Mouse (Mus musculus): Measurements from ENCODE around the gene Apbb1ip. TPM values are rescaled to one million over a fixed set of nuclear protein-coding genes. Genes with fewer than 3 reads are reported as not detected.

The Apbb1ip gene
- polyA plus RNA-seq, 1 experiment from 2014 or later, result 1.7 TPM

DNA sequence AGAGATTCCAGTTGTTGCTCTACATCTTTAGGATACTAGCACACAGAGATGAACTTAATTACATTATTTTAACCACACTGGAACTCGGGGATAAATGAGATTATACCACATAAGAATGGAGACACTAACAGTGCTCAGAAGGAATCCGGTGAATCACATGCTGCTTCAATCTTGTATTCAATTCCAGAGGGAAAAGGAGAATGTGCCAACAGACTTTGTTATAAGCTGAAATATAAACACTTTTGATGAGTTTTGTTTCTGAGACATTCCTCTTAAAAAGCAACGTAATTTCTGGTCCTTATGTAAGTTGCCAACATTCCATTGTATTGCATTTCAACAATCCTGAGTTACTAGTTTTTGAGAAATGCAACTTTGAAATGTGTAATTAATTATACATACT, 1.8 kb downstream of the Apbb1ip start:
- Histone ChIP-seq H3K4me2 (ENCODE audit: low read length) (no peak overlapping the region), H3K27me3 (ENCODE audit: control insufficient read depth, insufficient read depth, low read length) (no peaks in the 10 kb centered on the region), H3K4me1 (ENCODE audit: control insufficient read depth in 2 of 2, insufficient read depth in 2 of 2, low read length in 2 of 2) (peaks cover 2 to 7% of the 10 kb centered on the region in 2 experiments; a peak in 1 of 4 replicates), H3K36me3 (ENCODE audit: control insufficient read depth, insufficient read depth, low read length) (no peaks in the 10 kb centered on the region), H3K4me3 (ENCODE audit: control insufficient read depth in 1 of 2, insufficient read depth in 1 of 2, low read depth in 1 of 2, low read length in 2 of 2) (no peak overlapping the region), H3K9me3 (ENCODE audit: control insufficient read depth, low read length) (no peaks in the 10 kb centered on the region), H3K9ac (ENCODE audit: low read length) (no peak overlapping the region), H3K27ac (replicated peaks in 1 of 2; ENCODE audit: control insufficient read depth in 1 of 2, insufficient read depth in 1 of 2, low read depth in 2 of 2, low read length in 2 of 2) (no peak overlapping the region)
- WGBS, result 62% methylated on average over 3 of the region's 3 CpGs
- ATAC-seq (ENCODE audit: insufficient number of reproducible peaks, insufficient read depth, low FRiP score, low read depth), result no peak

DNA sequence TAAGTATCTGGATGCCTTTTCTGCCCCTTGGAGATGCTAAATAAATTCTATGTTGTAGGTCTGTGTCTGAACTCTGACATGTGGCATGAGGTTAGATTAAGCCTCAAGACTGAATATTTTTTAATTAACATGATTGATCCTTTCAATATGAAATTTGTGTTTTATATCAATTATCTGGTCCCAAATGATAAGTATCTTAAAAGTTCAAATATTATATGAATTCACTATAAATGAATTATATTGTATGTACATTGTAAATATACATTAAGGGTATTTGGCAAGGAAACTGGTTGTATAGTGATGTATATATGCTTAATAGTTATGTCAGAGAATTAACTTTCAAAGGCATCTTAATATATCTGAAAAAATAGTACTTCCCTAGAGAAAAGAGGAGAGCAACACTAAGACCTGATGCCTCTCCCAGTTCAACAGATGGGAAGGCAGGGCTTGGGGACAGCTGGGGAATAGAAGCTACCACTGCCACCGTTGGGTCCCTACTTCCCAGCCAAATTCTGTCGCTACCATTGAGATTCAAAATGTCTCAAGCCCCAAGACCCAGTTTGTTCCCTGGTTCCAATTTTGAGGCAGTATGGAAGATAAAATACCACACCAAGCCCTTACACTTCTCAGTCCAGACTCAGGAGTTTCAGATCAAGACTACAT, 2.8 kb downstream of the Apbb1ip start:
- ATAC-seq (ENCODE audit: insufficient number of reproducible peaks, insufficient read depth, low FRiP score, low read depth), result no peak
- no peaks in the 10 kb centered on the region for H3K9me3 ChIP-seq (ENCODE audit: control insufficient read depth, low read length)
- H3K4me1 ChIP-seq (ENCODE audit: control insufficient read depth in 2 of 2, insufficient read depth in 2 of 2, low read length in 2 of 2), result peaks cover 2 to 7% of the 10 kb centered on the region in 2 experiments; a peak in 2 of 4 replicates
- H3K27me3 ChIP-seq (ENCODE audit: control insufficient read depth, insufficient read depth, low read length), result no peaks in the 10 kb centered on the region
- no peak overlapping the region for H3K4me2 ChIP-seq (ENCODE audit: low read length)
- 56% methylated on average over 2 of the region's 2 CpGs for WGBS
- H3K36me3 ChIP-seq (ENCODE audit: control insufficient read depth, insufficient read depth, low read length), result no peaks in the 10 kb centered on the region
- H3K27ac ChIP-seq (replicated peaks in 1 of 2; ENCODE audit: control insufficient read depth in 1 of 2, insufficient read depth in 1 of 2, low read depth in 2 of 2, low read length in 2 of 2), result no peak overlapping the region
- H3K4me3 ChIP-seq (ENCODE audit: control insufficient read depth in 1 of 2, insufficient read depth in 1 of 2, low read depth in 1 of 2, low read length in 2 of 2), result no peak overlapping the region
- no peak overlapping the region for H3K9ac ChIP-seq (ENCODE audit: low read length)

GRCm38 (mm10) chr2:22777757-22778156, 3.9 kb downstream of the Apbb1ip start:
- no peaks in the 10 kb centered on the region for H3K27me3 ChIP-seq (ENCODE audit: control insufficient read depth, insufficient read depth, low read length)
- no peak overlapping the region for H3K4me3 ChIP-seq (ENCODE audit: control insufficient read depth in 1 of 2, insufficient read depth in 1 of 2, low read depth in 1 of 2, low read length in 2 of 2)
- WGBS, result 79% methylated on average over 3 of the region's 3 CpGs
- no peaks in the 10 kb centered on the region for H3K36me3 ChIP-seq (ENCODE audit: control insufficient read depth, insufficient read depth, low read length)
- no peak overlapping the region for H3K4me2 ChIP-seq (ENCODE audit: low read length)
- H3K9me3 ChIP-seq (ENCODE audit: control insufficient read depth, low read length), result no peaks in the 10 kb centered on the region
- peaks cover 2 to 7% of the 10 kb centered on the region in 2 experiments; a peak in 2 of 4 replicates for H3K4me1 ChIP-seq (ENCODE audit: control insufficient read depth in 2 of 2, insufficient read depth in 2 of 2, low read length in 2 of 2)
- no peak overlapping the region for H3K9ac ChIP-seq (ENCODE audit: low read length)
- ATAC-seq (ENCODE audit: insufficient number of reproducible peaks, insufficient read depth, low FRiP score, low read depth), result no peak
- H3K27ac ChIP-seq (replicated peaks in 1 of 2; ENCODE audit: control insufficient read depth in 1 of 2, insufficient read depth in 1 of 2, low read depth in 2 of 2, low read length in 2 of 2), result no peak overlapping the region

DNA sequence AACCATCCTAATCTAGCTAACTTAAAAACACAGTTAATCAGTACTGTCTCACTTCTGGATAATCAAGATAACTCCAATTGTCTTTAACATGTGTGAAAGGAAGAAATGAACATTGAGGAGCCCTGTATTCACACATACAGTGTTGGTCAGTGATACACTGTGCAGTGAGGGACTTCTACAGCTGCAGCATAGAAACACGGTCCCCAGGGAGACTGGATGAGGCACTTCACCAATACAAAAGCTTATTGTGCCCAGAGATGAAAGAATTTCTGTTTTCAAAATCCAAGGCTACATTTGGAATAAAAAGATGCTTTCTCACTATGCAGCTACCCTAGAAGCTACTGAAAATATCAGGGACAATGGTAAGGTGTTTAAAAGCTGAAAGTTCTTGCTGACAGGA, 7.0 kb downstream of the Apbb1ip start:
- H3K27me3 ChIP-seq (ENCODE audit: control insufficient read depth, insufficient read depth, low read length), result no peaks in the 10 kb centered on the region
- 85% methylated on average over 1 of the region's 1 CpGs for WGBS
- no peak overlapping the region for H3K4me2 ChIP-seq (ENCODE audit: low read length)
- H3K9me3 ChIP-seq (ENCODE audit: control insufficient read depth, low read length), result no peaks in the 10 kb centered on the region
- no peak for ATAC-seq (ENCODE audit: insufficient number of reproducible peaks, insufficient read depth, low FRiP score, low read depth)
- H3K9ac ChIP-seq (ENCODE audit: low read length), result no peak overlapping the region
- H3K4me1 ChIP-seq (ENCODE audit: control insufficient read depth in 2 of 2, insufficient read depth in 2 of 2, low read length in 2 of 2), result no peaks in the 10 kb centered on the region; a peak in 1 of 4 replicates
- no peak overlapping the region for H3K27ac ChIP-seq (replicated peaks in 1 of 2; ENCODE audit: control insufficient read depth in 1 of 2, insufficient read depth in 1 of 2, low read depth in 2 of 2, low read length in 2 of 2)
- H3K36me3 ChIP-seq (ENCODE audit: control insufficient read depth, insufficient read depth, low read length), result no peaks in the 10 kb centered on the region
- no peak overlapping the region for H3K4me3 ChIP-seq (ENCODE audit: control insufficient read depth in 1 of 2, insufficient read depth in 1 of 2, low read depth in 1 of 2, low read length in 2 of 2)

DNA sequence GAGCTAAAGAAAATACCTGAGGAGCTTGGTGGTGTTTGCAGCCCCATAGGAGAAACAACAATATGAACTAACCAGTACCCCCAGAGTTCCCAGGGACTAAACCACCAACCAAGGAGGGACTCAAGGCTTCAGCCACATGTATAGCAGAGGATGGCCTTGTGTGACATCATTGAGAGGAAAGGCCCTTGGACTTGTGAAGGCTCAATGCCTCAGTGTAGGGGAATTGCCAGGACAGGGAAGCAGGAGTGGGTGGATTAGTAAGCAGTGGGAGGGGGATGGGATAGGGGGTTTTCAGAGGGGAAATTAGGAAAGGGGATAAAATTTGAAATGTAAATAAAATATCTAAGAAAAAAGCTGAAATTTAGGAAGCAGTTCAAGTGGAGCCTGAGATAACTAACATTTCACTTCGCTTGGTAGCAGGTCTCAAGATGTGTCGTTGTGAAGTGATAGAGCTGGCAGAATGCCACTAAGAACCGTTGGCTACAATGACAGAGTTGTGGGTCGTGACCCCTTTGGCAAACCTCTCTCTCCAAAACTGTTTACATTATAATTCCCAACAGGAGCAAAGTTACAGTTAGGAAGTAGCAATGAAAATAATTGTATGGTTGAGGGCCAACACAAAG, 7.6 kb downstream of the Apbb1ip start:
- Histone ChIP-seq H3K9ac (ENCODE audit: low read length) (no peak overlapping the region), H3K4me3 (ENCODE audit: control insufficient read depth in 1 of 2, insufficient read depth in 1 of 2, low read depth in 1 of 2, low read length in 2 of 2) (no peak overlapping the region), H3K27ac (replicated peaks in 1 of 2; ENCODE audit: control insufficient read depth in 1 of 2, insufficient read depth in 1 of 2, low read depth in 2 of 2, low read length in 2 of 2) (no peak overlapping the region), H3K36me3 (ENCODE audit: control insufficient read depth, insufficient read depth, low read length) (no peaks in the 10 kb centered on the region), H3K4me2 (ENCODE audit: low read length) (no peak overlapping the region), H3K27me3 (ENCODE audit: control insufficient read depth, insufficient read depth, low read length) (no peaks in the 10 kb centered on the region), H3K4me1 (ENCODE audit: control insufficient read depth in 2 of 2, insufficient read depth in 2 of 2, low read length in 2 of 2) (no peaks in the 10 kb centered on the region; a peak in 1 of 4 replicates), H3K9me3 (ENCODE audit: control insufficient read depth, low read length) (no peaks in the 10 kb centered on the region)
- 36% methylated on average over 4 of the region's 4 CpGs for WGBS
- ATAC-seq (ENCODE audit: insufficient number of reproducible peaks, insufficient read depth, low FRiP score, low read depth), result no peak

DNA sequence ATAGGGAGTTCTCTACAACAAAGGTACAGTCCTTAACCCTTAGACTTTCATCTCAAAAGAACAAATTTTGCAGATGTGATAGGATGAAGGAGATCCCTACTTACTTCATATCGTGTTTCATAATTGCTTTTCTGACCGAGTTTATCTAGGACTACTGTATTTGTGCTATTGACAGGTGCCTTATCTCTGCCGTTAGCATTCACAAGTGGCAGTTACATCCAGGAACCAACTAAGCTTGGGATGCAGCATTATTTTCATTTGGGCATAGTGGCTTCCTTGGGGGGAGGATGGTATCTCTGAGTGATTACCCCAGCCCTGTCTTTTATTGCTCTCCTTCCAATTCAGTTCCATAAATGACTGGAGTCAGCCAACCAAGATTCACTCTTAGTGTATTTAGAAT, 8.2 kb downstream of the Apbb1ip start:
- Histone ChIP-seq H3K36me3 (ENCODE audit: control insufficient read depth, insufficient read depth, low read length) (no peaks in the 10 kb centered on the region), H3K4me2 (ENCODE audit: low read length) (no peak overlapping the region), H3K4me1 (ENCODE audit: control insufficient read depth in 2 of 2, insufficient read depth in 2 of 2, low read length in 2 of 2) (no peaks in the 10 kb centered on the region; a peak in 1 of 4 replicates), H3K4me3 (ENCODE audit: control insufficient read depth in 1 of 2, insufficient read depth in 1 of 2, low read depth in 1 of 2, low read length in 2 of 2) (no peak overlapping the region), H3K9me3 (ENCODE audit: control insufficient read depth, low read length) (no peaks in the 10 kb centered on the region), H3K27ac (replicated peaks in 1 of 2; ENCODE audit: control insufficient read depth in 1 of 2, insufficient read depth in 1 of 2, low read depth in 2 of 2, low read length in 2 of 2) (no peak overlapping the region), H3K27me3 (ENCODE audit: control insufficient read depth, insufficient read depth, low read length) (no peaks in the 10 kb centered on the region), H3K9ac (ENCODE audit: low read length) (no peak overlapping the region)
- WGBS, result 55% methylated on average over 3 of the region's 3 CpGs
- ATAC-seq (ENCODE audit: insufficient number of reproducible peaks, insufficient read depth, low FRiP score, low read depth), result no peak

DNA sequence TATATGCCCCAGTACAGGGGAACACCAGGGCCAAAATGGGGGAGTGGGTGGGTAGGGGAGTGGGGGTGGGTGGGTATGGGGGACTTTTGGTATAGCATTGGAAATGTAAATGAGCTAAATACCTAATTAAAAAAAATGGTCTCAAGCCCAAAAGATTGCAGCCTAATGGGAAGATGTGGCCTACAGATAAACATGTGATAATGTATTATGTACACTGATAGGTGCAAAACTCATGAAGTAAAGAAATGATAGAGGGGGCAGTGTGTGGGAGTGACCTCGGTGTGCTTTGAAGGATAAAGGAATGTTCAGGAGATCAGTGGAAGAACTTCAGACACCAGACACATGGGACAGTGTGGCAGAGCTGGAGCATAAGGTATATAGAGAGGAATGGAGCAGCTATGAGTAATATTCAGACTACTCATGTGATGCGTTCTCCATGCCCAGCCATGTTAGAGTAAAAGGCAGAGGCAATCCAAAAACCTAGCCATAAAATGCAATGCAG, 9.3 kb downstream of the Apbb1ip start:
- Histone ChIP-seq H3K36me3 (ENCODE audit: control insufficient read depth, insufficient read depth, low read length) (no peaks in the 10 kb centered on the region), H3K27me3 (ENCODE audit: control insufficient read depth, insufficient read depth, low read length) (no peaks in the 10 kb centered on the region), H3K4me3 (ENCODE audit: control insufficient read depth in 1 of 2, insufficient read depth in 1 of 2, low read depth in 1 of 2, low read length in 2 of 2) (no peak overlapping the region), H3K4me2 (ENCODE audit: low read length) (no peak overlapping the region), H3K27ac (replicated peaks in 1 of 2; ENCODE audit: control insufficient read depth in 1 of 2, insufficient read depth in 1 of 2, low read depth in 2 of 2, low read length in 2 of 2) (no peak overlapping the region), H3K9me3 (ENCODE audit: control insufficient read depth, low read length) (no peaks in the 10 kb centered on the region), H3K4me1 (ENCODE audit: control insufficient read depth in 2 of 2, insufficient read depth in 2 of 2, low read length in 2 of 2) (no peaks in the 10 kb centered on the region; a peak in 1 of 4 replicates), H3K9ac (ENCODE audit: low read length) (no peak overlapping the region)
- no peak for ATAC-seq (ENCODE audit: insufficient number of reproducible peaks, insufficient read depth, low FRiP score, low read depth)
- WGBS, result 74% methylated on average over 2 of the region's 2 CpGs
